Mouse (Mus musculus) bone marrow macrophage, adult 2 months (primary cell): ENCODE measurements around the gene Cbx2.

Experiments
- CTCF ChIP-seq: IDR thresholded peaks from 2 replicates; pipeline ENCODE4 v1.5.1; 2012; ENCODE audit warnings: low read depth, mild to moderate bottlenecking, low read length, moderate library complexity
- POLR2A ChIP-seq: IDR thresholded peaks from 2 replicates; pipeline ENCODE4 v1.6.1; 2012; ENCODE audit warnings: mild to moderate bottlenecking, low read depth, low read length, borderline replicate concordance

DNA sequence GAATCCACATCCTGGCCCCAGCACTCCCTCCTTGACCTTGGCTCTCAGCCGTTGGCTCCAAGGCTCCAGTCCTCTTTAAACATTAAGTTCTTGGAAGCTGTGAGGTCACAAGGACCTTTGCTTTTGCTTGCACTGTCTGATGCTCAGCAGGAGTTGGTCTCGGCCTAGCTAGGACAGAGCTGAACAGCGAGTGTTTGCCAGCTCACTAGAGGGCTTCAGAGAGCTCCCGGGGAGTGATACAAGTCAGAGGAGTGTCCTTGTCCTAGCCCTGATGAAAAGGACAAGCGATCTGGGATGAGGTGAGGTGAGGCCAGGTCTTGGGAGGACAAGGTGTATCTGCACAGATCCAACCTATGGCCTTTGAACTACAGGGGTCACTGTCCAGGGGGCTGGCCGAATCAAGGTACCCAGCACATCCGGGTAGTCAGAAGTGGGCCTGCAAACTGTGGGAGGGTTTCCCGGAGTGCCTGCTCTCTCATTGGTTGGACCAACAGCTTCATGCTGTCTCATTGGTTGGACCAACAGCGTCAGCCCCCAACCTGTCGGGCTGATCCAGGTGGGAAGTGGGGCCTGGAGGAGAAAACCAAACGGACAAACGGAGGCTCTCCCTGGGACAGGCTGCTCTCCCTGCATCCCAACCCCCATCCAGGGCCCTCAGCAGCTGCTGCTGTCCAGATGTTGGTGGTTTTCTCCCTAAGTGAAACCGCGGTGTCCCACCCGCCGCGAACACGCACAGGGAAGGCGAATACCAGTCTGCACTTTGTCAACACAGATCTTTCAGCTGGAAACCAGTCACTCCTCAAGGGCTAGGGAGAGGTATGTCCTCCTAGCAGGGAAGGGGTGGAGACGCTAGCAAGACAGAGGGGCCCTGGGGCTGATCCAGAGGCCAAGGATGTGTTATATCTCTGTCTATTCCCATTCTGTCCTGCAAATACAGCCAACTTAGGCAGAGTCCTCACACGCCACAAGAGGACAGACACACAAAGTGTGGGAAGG is 15.0 kb upstream of the Cbx2 start:
- TF ChIP-seq CTCF (no peak), POLR2A (no peak)
